Mouse (Mus musculus) gastrocnemius, postnatal 4 days (tissue): ENCODE measurements at regions not wholly inside any gene's neighbourhood (a gene's known extent, or its start where the extent isn't known, plus 50 kb on each side); places are given as distances from the start of the nearest gene placed in this dataset.

Experiments
- DNase-seq, 2 experiments: peaks; one replicate each; pipeline ENCODE4 v3.0.0; 2021 to 2022; ENCODE audit warnings: low spot score in 2 of 2, mixed read lengths in 2 of 2

GRCm38 (mm10) chr2:78804931-78805330 lies 63.0 kb upstream of the Ube2e3 start:
- no peak for DNase-seq

GRCm38 (mm10) chr2:78803543-78803942 lies 64.4 kb upstream of the Ube2e3 start:
- DNase-seq, result no peak

- no peak for DNase-seq
Observed at GRCm38 (mm10) chr2:78795446-78795845, 72.5 kb upstream of the Ube2e3 start.

- DNase-seq, result no peak
Observed at GRCm38 (mm10) chr2:78794734-78795133, 73.2 kb upstream of the Ube2e3 start.

GRCm38 (mm10) chr2:78789124-78789523 lies 78.8 kb upstream of the Ube2e3 start:
- no peak for DNase-seq

GRCm38 (mm10) chr2:78788222-78788621 lies 79.7 kb upstream of the Ube2e3 start:
- no peak for DNase-seq

GRCm38 (mm10) chr2:78779949-78780348 lies 88.0 kb upstream of the Ube2e3 start:
- DNase-seq, result no peak

- DNase-seq, result no peak
Observed at GRCm38 (mm10) chr2:78777589-78777988, 90.3 kb upstream of the Ube2e3 start.

- DNase-seq, result no peak
Observed at GRCm38 (mm10) chr2:78754362-78754761, 113.6 kb upstream of the Ube2e3 start.

GRCm38 (mm10) chr2:78753918-78754317 lies 114.0 kb upstream of the Ube2e3 start:
- no peak for DNase-seq

- no peak for DNase-seq
Observed at GRCm38 (mm10) chr2:78730161-78730560, 137.8 kb upstream of the Ube2e3 start.

- DNase-seq, result no peak
Observed at GRCm38 (mm10) chr2:78726060-78726459, 141.9 kb upstream of the Ube2e3 start.

- no peak for DNase-seq
Observed at GRCm38 (mm10) chr2:78724416-78724815, 143.5 kb upstream of the Ube2e3 start.

- no peak for DNase-seq
Observed at GRCm38 (mm10) chr2:78723423-78723822, 144.5 kb upstream of the Ube2e3 start.

GRCm38 (mm10) chr2:78722739-78723138 lies 145.2 kb upstream of the Ube2e3 start:
- DNase-seq, result no peak

GRCm38 (mm10) chr2:78718550-78718949 lies 149.4 kb upstream of the Ube2e3 start:
- DNase-seq, result no peak

- DNase-seq, result no peak
Observed at GRCm38 (mm10) chr2:78716157-78716798, 151.6 kb upstream of the Ube2e3 start.

- no peak for DNase-seq
Observed at GRCm38 (mm10) chr2:78694851-78695250, 173.1 kb upstream of the Ube2e3 start.

- DNase-seq, result no peak
Observed at GRCm38 (mm10) chr2:78656668-78657067, 211.3 kb upstream of the Ube2e3 start.

GRCm38 (mm10) chr2:78655156-78655855 lies 212.6 kb upstream of the Ube2e3 start:
- DNase-seq, result no peak

GRCm38 (mm10) chr2:78651549-78651948 lies 216.4 kb upstream of the Ube2e3 start:
- no peak for DNase-seq

- DNase-seq, result no peak
Observed at GRCm38 (mm10) chr2:78640361-78640760, 227.6 kb upstream of the Ube2e3 start.

GRCm38 (mm10) chr2:78625264-78625663 lies 242.7 kb upstream of the Ube2e3 start:
- no peak for DNase-seq
